26 mouse cellular contexts compared by ENCODE assay signal in the genomic region with DNA sequence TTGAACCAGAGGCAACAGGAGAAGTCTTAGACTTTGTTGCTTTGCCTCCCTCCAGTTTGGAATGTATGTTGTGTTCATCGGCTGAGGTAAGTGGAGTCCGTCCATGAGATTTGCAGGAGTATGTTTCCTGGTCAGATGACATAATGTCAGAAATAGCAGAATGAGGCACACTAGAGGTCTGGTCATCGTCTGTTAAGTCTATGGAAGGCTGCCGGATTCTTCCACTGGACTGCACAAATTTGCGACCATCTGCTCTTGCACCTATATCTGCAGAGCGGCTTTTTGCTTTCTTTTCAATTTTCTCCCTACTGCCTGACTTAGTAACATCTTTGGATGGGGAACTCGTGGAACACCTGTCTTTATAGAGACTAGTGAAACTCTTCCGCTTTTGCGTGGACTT. TPM values are rescaled to one million over a fixed set of nuclear protein-coding genes. Genes with fewer than 3 reads are reported as not detected.
DNase-seq lines count a peak whose midpoint lies in the region; ATAC-seq and TF ChIP-seq lines count a peak whose summit lies in the region.
"Had no signal": no experiment of that assay in that cellular context is flagged by ENCODE, and none has a peak within 500 bp of the region (broad histone marks: within the 10 kb centered on the region; RNA-seq: fewer than 3 reads in every experiment).

No protein-coding gene starts in this region.

- TF ChIP-seq CTCF in hindbrain, postnatal 0 days (IDR thresholded peaks at IDR 0.05; ENCODE audit: low read depth): no peak
- TF ChIP-seq CTCF in left cerebral cortex, adult 2 months (IDR thresholded peaks at IDR 0.05): no peak

- H3K4me3 ChIP-seq in hindbrain, postnatal 0 days (ENCODE audit: low read length): no peak overlapping the region
- no peak overlapping the region for H3K4me3 ChIP-seq in hindbrain, embryonic 14.5 days (replicated peaks; ENCODE audit: low read length)
- no peak overlapping the region for H3K4me3 ChIP-seq in left cerebral cortex, adult 2 months
- H3K4me3 ChIP-seq in forebrain, embryonic 13.5 days: no peak overlapping the region
- H3K4me3 ChIP-seq: forebrain, embryonic 10.5 days; heart, embryonic 15.5 days; kidney, embryonic 15.5 days; limb, embryonic 12.5 days; liver, embryonic 12.5 days had no signal

- no peak overlapping the region for H3K4me2 ChIP-seq in hindbrain, postnatal 0 days (ENCODE audit: low read depth, low read length)
- H3K4me2 ChIP-seq in hindbrain, embryonic 14.5 days (replicated peaks): no peak overlapping the region
- no peak overlapping the region for H3K4me2 ChIP-seq in forebrain, embryonic 13.5 days
- H3K4me2 ChIP-seq: heart, embryonic 15.5 days; kidney, embryonic 15.5 days; limb, embryonic 12.5 days; liver, embryonic 12.5 days; midbrain, embryonic 11.5 days had no signal

- no peak for ATAC-seq in hindbrain, postnatal 0 days
- no peak for ATAC-seq in hindbrain, embryonic 14.5 days (ENCODE audit: low FRiP score)
- ATAC-seq in granulocyte monocyte progenitor cell, adult 5-6 weeks (replicated peaks; ENCODE audit: poor library complexity, severe bottlenecking): no peak
- ATAC-seq in forebrain, embryonic 13.5 days: no peak
- ATAC-seq: activated CD4-positive, CD25-positive, alpha-beta regulatory T cell, adult 4 months; forebrain, postnatal 0 days; liver, embryonic 12.5 days had no signal

- no peaks in the 10 kb centered on the region for H3K4me1 ChIP-seq in hindbrain, postnatal 0 days (ENCODE audit: insufficient read depth, low read length)
- H3K4me1 ChIP-seq in hindbrain, embryonic 14.5 days (replicated peaks; ENCODE audit: control insufficient read depth, insufficient read depth, low read length): 0 out of 2 replicates have a peak, but pooled peaks cover 2% of the 10 kb centered on the region
- peaks cover 12% of the 10 kb centered on the region for H3K4me1 ChIP-seq in forebrain, embryonic 13.5 days
- H3K4me1 ChIP-seq: forebrain, embryonic 10.5 days; kidney, embryonic 15.5 days; limb, embryonic 12.5 days; liver, embryonic 12.5 days had no signal

- peak overlapping the region; percentile 9; the same call in 1 of the 2 replicates for H3K27ac ChIP-seq in hindbrain, postnatal 0 days
- no peak overlapping the region for H3K27ac ChIP-seq in hindbrain, embryonic 14.5 days
- H3K27ac ChIP-seq in left cerebral cortex, adult 2 months: no peak overlapping the region
- no peak overlapping the region for H3K27ac ChIP-seq in forebrain, embryonic 13.5 days
- H3K27ac ChIP-seq: forebrain, embryonic 10.5 days; heart, embryonic 15.5 days; kidney, embryonic 15.5 days; limb, embryonic 12.5 days; liver, embryonic 12.5 days had no signal

- H3K36me3 ChIP-seq in hindbrain, postnatal 0 days (ENCODE audit: insufficient read depth, low read length): peaks cover 28% of the 10 kb centered on the region
- H3K36me3 ChIP-seq in hindbrain, embryonic 14.5 days (replicated peaks; ENCODE audit: control insufficient read depth, insufficient read depth): peaks cover 47% of the 10 kb centered on the region
- peaks cover 50% of the 10 kb centered on the region for H3K36me3 ChIP-seq in forebrain, embryonic 13.5 days (ENCODE audit: poor library complexity, severe bottlenecking)

- intact Hi-C loops in left cerebral cortex, adult 2 months (cut with DNase I): loop anchor here (5.0 kb wide), 1 partner anchor 92 kb away; no protein-coding TSS in a partner anchor

- peak; percentile 39 for DNase-seq in hindbrain, postnatal 0 days (ENCODE audit: low spot score)
- DNase-seq in hindbrain, embryonic 14.5 days (ENCODE audit: low spot score): no peak
- DNase-seq in brain, adult 2 months (ENCODE audit: low read depth, low spot score): peak; percentile 94
- peak; percentile 78 for DNase-seq in cerebellum, adult 11 months
- DNase-seq in cerebellum, adult 9-11 months: peak; percentile 89
- no peak for DNase-seq in left cerebral cortex, adult 2 months (ENCODE audit: extremely low spot score in 1 of 2, low spot score in 2 of 2)
- DNase-seq: adrenal gland, adult 8-10 months; forebrain, postnatal 0 days; gastrocnemius, postnatal 36 days; heart, postnatal 4 days; kidney, adult 11 months; kidney, postnatal 36 days; lung, adult 18-20 months; lung, postnatal 10 days; right cerebral cortex, postnatal 25 days; spleen, adult 18-20 months; thymus, postnatal 14 days had no signal

- WGBS in hindbrain, postnatal 0 days: 77% methylated on average over 9 of the region's 9 CpGs
- 95% methylated on average over 9 of the region's 9 CpGs for WGBS in hindbrain, embryonic 14.5 days
- WGBS in forebrain, embryonic 13.5 days: 93% methylated on average over 9 of the region's 9 CpGs

- H3K9ac ChIP-seq in hindbrain, postnatal 0 days (replicated peaks; ENCODE audit: low read length): no peak overlapping the region
- H3K9ac ChIP-seq in hindbrain, embryonic 14.5 days: no peak overlapping the region
- H3K9ac ChIP-seq in forebrain, embryonic 13.5 days: no peak overlapping the region
- H3K9ac ChIP-seq: forebrain, postnatal 0 days; heart, embryonic 15.5 days; kidney, embryonic 15.5 days; limb, embryonic 12.5 days; liver, embryonic 12.5 days had no signal

- no peaks in the 10 kb centered on the region for H3K9me3 ChIP-seq in hindbrain, postnatal 0 days (ENCODE audit: low read length)
- no peaks in the 10 kb centered on the region for H3K9me3 ChIP-seq in hindbrain, embryonic 14.5 days (ENCODE audit: control insufficient read depth, low read length)
- no peaks in the 10 kb centered on the region for H3K9me3 ChIP-seq in forebrain, embryonic 13.5 days (replicated peaks)
- H3K9me3 ChIP-seq: forebrain, embryonic 10.5 days; heart, embryonic 15.5 days; kidney, embryonic 15.5 days; limb, embryonic 12.5 days; liver, embryonic 12.5 days had no signal

- no peaks in the 10 kb centered on the region for H3K27me3 ChIP-seq in hindbrain, postnatal 0 days (ENCODE audit: insufficient read depth, low read length)
- no peaks in the 10 kb centered on the region for H3K27me3 ChIP-seq in hindbrain, embryonic 14.5 days (ENCODE audit: control insufficient read depth, insufficient read depth, low read length)
- H3K27me3 ChIP-seq in forebrain, embryonic 13.5 days: no peaks in the 10 kb centered on the region
- H3K27me3 ChIP-seq: heart, embryonic 15.5 days; kidney, embryonic 15.5 days; limb, embryonic 12.5 days; liver, embryonic 12.5 days had no signal

RNA-seq across cellular contexts. Expression of a gene that starts 58.3 kb away (rescaled TPM):
- 132 and 137 TPM in 2 replicates for total RNA-seq in hindbrain, postnatal 0 days (2014; rRNA removed)
- polyA plus RNA-seq in hindbrain, postnatal 0 days (2015; fragmentation: Nextera tagmentation; extraction: Ambion mirVana): 78.9 and 86.1 TPM in 2 replicates
- polyA plus RNA-seq in hindbrain, embryonic 14.5 days (2014; fragmentation: Nextera tagmentation; extraction: Ambion mirVana): 135 and 136 TPM in 2 replicates
- 10 to 100 TPM; 92.1 to 95.3 TPM for total RNA-seq in left cerebral cortex, adult 2 months (2021)
- total RNA-seq in granulocyte monocyte progenitor cell, adult 5-6 weeks (2014; fragmentation: Nextera tagmentation): 39.6 and 41.9 TPM in 2 replicates
- total RNA-seq in granulocyte monocyte progenitor cell, adult 5-6 weeks (2017): 33.1 and 40.9 TPM in 2 replicates
- polyA plus RNA-seq in forebrain, embryonic 13.5 days (2015; fragmentation: Nextera tagmentation; extraction: Ambion mirVana): 100 and 114 TPM in 2 replicates

RNA-seq across cellular contexts. Expression of a gene that starts 58.9 kb away (rescaled TPM):
- 7.7 and 10.1 TPM in 2 replicates for total RNA-seq in hindbrain, postnatal 0 days (2014; rRNA removed)
- polyA plus RNA-seq in hindbrain, postnatal 0 days (2015; fragmentation: Nextera tagmentation; extraction: Ambion mirVana): 23.1 and 26.3 TPM in 2 replicates
- polyA plus RNA-seq in hindbrain, embryonic 14.5 days (2014; fragmentation: Nextera tagmentation; extraction: Ambion mirVana): 22.5 and 25.2 TPM in 2 replicates
- total RNA-seq in left cerebral cortex, adult 2 months (2021): 10 to 100 TPM; 17.6 TPM
- 10.5 and 15.8 TPM in 2 replicates for total RNA-seq in granulocyte monocyte progenitor cell, adult 5-6 weeks (2014; fragmentation: Nextera tagmentation)
- 20.6 and 23.4 TPM in 2 replicates for total RNA-seq in granulocyte monocyte progenitor cell, adult 5-6 weeks (2017)
- polyA plus RNA-seq in forebrain, embryonic 13.5 days (2015; fragmentation: Nextera tagmentation; extraction: Ambion mirVana): 28.8 and 29.7 TPM in 2 replicates

Comparison
In these comparisons a context has a peak if more than half of its experiments do, and no peak if none do; other contexts are left out.
1. DNase-seq: peak in hindbrain, postnatal 0 days (single experiment), brain, adult 2 months (single experiment), cerebellum, adult 11 months (single experiment) and cerebellum, adult 9-11 months (single experiment); none in hindbrain, embryonic 14.5 days (single experiment) and left cerebral cortex, adult 2 months (0 of 2).